Comparison of ENCODE assay signal across 8 mouse cellular contexts in the genomic region with DNA sequence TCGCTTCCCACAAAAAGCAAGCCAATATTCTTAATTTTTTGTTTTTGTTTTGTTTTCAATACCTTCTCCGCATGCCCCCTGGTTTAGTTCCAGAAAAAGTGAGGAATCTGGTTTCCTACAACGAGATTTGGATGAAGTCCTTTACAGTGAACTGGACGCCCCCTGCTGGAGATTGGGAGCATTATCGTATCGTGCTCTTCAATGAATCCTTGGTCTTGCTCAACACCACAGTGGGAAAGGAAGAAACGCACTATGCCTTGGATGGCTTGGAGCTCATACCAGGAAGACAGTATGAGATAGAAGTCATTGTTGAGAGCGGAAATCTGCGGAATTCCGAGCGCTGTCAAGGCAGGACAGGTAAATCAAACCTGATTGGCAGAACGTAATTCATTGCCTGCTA. TPM values are rescaled to one million over a fixed set of nuclear protein-coding genes. Genes with fewer than 3 reads are reported as not detected.
DNase-seq lines count a peak whose midpoint lies in the region; ATAC-seq and TF ChIP-seq lines count a peak whose summit lies in the region.

No protein-coding gene starts in this region.

- H3K9ac ChIP-seq in ES-E14 (ENCODE audit: insufficient read depth, low read depth, low read length, poor library complexity, severe bottlenecking), result no peak overlapping the region
- no peak overlapping the region for H3K9ac ChIP-seq in embryonic facial prominence, embryonic 14.5 days (ENCODE audit: low read depth, low read length)
- H3K9ac ChIP-seq in heart, embryonic 13.5 days, result no peak overlapping the region
- no peak overlapping the region for H3K9ac ChIP-seq in liver, embryonic 14.5 days (replicated peaks)

- peak; percentile 34 for TF ChIP-seq CTCF in bone marrow, adult 2 months (IDR thresholded peaks at IDR 0.05; ENCODE audit: control insufficient read depth, insufficient read depth, low read length)
- peak; percentile 77 for TF ChIP-seq CTCF in liver, embryonic 14.5 days (IDR thresholded peaks at IDR 0.05; ENCODE audit: low read depth)

- H3K36me3 ChIP-seq in ES-E14 (ENCODE audit: control insufficient read depth, insufficient read depth, low read length, poor library complexity, severe bottlenecking), result no peaks in the 10 kb centered on the region
- H3K36me3 ChIP-seq in embryonic facial prominence, embryonic 14.5 days (ENCODE audit: control insufficient read depth, insufficient read depth, low read length), result no peaks in the 10 kb centered on the region
- H3K36me3 ChIP-seq in heart, embryonic 13.5 days, result no peaks in the 10 kb centered on the region; the same call in 1 of the 2 replicates
- no peaks in the 10 kb centered on the region for H3K36me3 ChIP-seq in liver, embryonic 14.5 days (replicated peaks; ENCODE audit: control insufficient read depth, insufficient read depth, low read depth)

- H3K27ac ChIP-seq in ES-E14 (ENCODE audit: insufficient read depth, low read depth, low read length, poor library complexity, severe bottlenecking), result no peak overlapping the region
- H3K27ac ChIP-seq in bone marrow, adult 2 months (ENCODE audit: control insufficient read depth, insufficient read depth, low read depth, low read length, poor library complexity), result no peak overlapping the region
- H3K27ac ChIP-seq in embryonic facial prominence, embryonic 14.5 days (replicated peaks; ENCODE audit: low read depth, low read length), result no peak overlapping the region
- H3K27ac ChIP-seq in heart, embryonic 13.5 days (replicated peaks), result no peak overlapping the region
- H3K27ac ChIP-seq in liver, embryonic 14.5 days, result no peak overlapping the region

- no peaks in the 10 kb centered on the region for H3K9me3 ChIP-seq in ES-E14 (ENCODE audit: control insufficient read depth, insufficient read depth, low read depth, low read length)
- no peaks in the 10 kb centered on the region for H3K9me3 ChIP-seq in embryonic facial prominence, embryonic 14.5 days (ENCODE audit: control insufficient read depth, low read length)
- H3K9me3 ChIP-seq in heart, embryonic 13.5 days, result no peaks in the 10 kb centered on the region
- no peaks in the 10 kb centered on the region for H3K9me3 ChIP-seq in liver, embryonic 14.5 days (ENCODE audit: control insufficient read depth, low read length)

- 0 out of 2 replicates have a peak, but pooled peaks have one; percentile 33 for ATAC-seq in embryonic facial prominence, embryonic 14.5 days (ENCODE audit: low read depth)
- no peak for ATAC-seq in heart, embryonic 13.5 days (ENCODE audit: extremely low read depth, insufficient number of reproducible peaks, low FRiP score, low TSS enrichment)
- ATAC-seq in liver, embryonic 14.5 days (ENCODE audit: insufficient read depth), result no peak

- WGBS in bone marrow, adult 2 months, result 24% methylated on average over 12 of the region's 12 CpGs
- 18% methylated on average over 12 of the region's 12 CpGs for WGBS in embryonic facial prominence, embryonic 14.5 days
- 19% methylated on average over 12 of the region's 12 CpGs for WGBS in heart, embryonic 13.5 days
- 18% methylated on average over 12 of the region's 12 CpGs for WGBS in liver, embryonic 14.5 days (ENCODE audit: insufficient replicate concordance)

- no peak for TF ChIP-seq EP300 in liver, embryonic 14.5 days (IDR thresholded peaks at IDR 0.05; ENCODE audit: low read depth)

- no peaks in the 10 kb centered on the region for H3K27me3 ChIP-seq in embryonic facial prominence, embryonic 14.5 days (replicated peaks; ENCODE audit: control insufficient read depth, insufficient read depth, low read length)
- peaks cover 7% of the 10 kb centered on the region; the same call in 1 of the 2 replicates for H3K27me3 ChIP-seq in heart, embryonic 13.5 days (replicated peaks)
- no peaks in the 10 kb centered on the region; the same call in 1 of the 2 replicates for H3K27me3 ChIP-seq in liver, embryonic 14.5 days (ENCODE audit: control insufficient read depth, insufficient read depth, low read length)

- peak overlapping the region; percentile 47 for H3K4me2 ChIP-seq in embryonic facial prominence, embryonic 14.5 days (ENCODE audit: low read depth, low read length)
- peak overlapping the region; percentile 21; the same call in 1 of the 2 replicates for H3K4me2 ChIP-seq in heart, embryonic 13.5 days
- no peak overlapping the region for H3K4me2 ChIP-seq in liver, embryonic 14.5 days (ENCODE audit: low read depth)

- peak; percentile 77 for DNase-seq in ES-E14 (ENCODE audit: low read depth, low spot score)
- peak; percentile 93 for DNase-seq in embryonic facial prominence, embryonic 14.5 days (ENCODE audit: low spot score)
- peak; percentile 87 to 91 for DNase-seq in kidney, postnatal 36 days
- DNase-seq in liver, embryonic 14.5 days (ENCODE audit: low read depth in 3 of 3, low spot score in 3 of 3), result peak; percentile 26 to 41 (median 31)
- peak; percentile 89 for DNase-seq in retina, embryonic 14.5 days (ENCODE audit: low spot score)
- peak; percentile 66 for DNase-seq in yolk sac, embryonic 10.5 days (ENCODE audit: low spot score)

- H3K4me1 ChIP-seq in ES-E14 (ENCODE audit: control insufficient read depth in 2 of 2, insufficient read depth in 2 of 2, low read length in 2 of 2, poor library complexity in 1 of 2), result no peaks in the 10 kb centered on the region
- H3K4me1 ChIP-seq in bone marrow, adult 2 months (ENCODE audit: control insufficient read depth, insufficient read depth, low read length), result no peaks in the 10 kb centered on the region
- no peaks in the 10 kb centered on the region for H3K4me1 ChIP-seq in embryonic facial prominence, embryonic 14.5 days (ENCODE audit: control insufficient read depth, insufficient read depth, low read length)
- peaks cover 3% of the 10 kb centered on the region; the same call in 1 of the 2 replicates for H3K4me1 ChIP-seq in heart, embryonic 13.5 days
- no peaks in the 10 kb centered on the region for H3K4me1 ChIP-seq in liver, embryonic 14.5 days (replicated peaks; ENCODE audit: control insufficient read depth in 2 of 2, insufficient read depth in 2 of 2, low read length in 1 of 2)

- TF ChIP-seq POLR2A in bone marrow, adult 2 months (IDR thresholded peaks at IDR 0.05; ENCODE audit: borderline replicate concordance, control insufficient read depth, low read depth, low read length), result no peak

- in situ Hi-C loops in ES-E14 (cut with MboI; ENCODE audit: low sequenced_read_pairs in 2 of 2, unreplicated experiment in 2 of 2), result no loop called here

- H3K4me3 ChIP-seq in ES-E14 (ENCODE audit: insufficient read depth in 1 of 2, low read depth in 1 of 2, low read length in 2 of 2, poor library complexity in 1 of 2, severe bottlenecking in 1 of 2), result no peak overlapping the region
- H3K4me3 ChIP-seq in bone marrow, adult 2 months (replicated peaks; ENCODE audit: control insufficient read depth, low read depth, low read length), result no peak overlapping the region
- peak overlapping the region; percentile 22 for H3K4me3 ChIP-seq in embryonic facial prominence, embryonic 14.5 days (ENCODE audit: low read depth, low read length)
- no peak overlapping the region for H3K4me3 ChIP-seq in heart, embryonic 13.5 days
- no peak overlapping the region for H3K4me3 ChIP-seq in liver, embryonic 14.5 days (ENCODE audit: insufficient read depth in 1 of 2, low read depth in 2 of 2, low read length in 2 of 2)

TF ChIP-seq in ES-E14, 5 proteins besides CTCF, POLR2A, EP300 and RAD21:
- TF ChIP-seq ZNF384 (IDR thresholded peaks at IDR 0.05; ENCODE audit: low read depth, low read length), result no peak
- TF ChIP-seq HCFC1 (IDR thresholded peaks at IDR 0.05; ENCODE audit: borderline replicate concordance, insufficient read depth, low read length), result no peak
- no peak for TF ChIP-seq CHD2 (IDR thresholded peaks at IDR 0.05; ENCODE audit: low read depth, low read length)
- no peak for TF ChIP-seq MAFK (IDR thresholded peaks at IDR 0.05; ENCODE audit: insufficient read depth, low read depth, low read length)
- TF ChIP-seq ZC3H11A (IDR thresholded peaks at IDR 0.05; ENCODE audit: borderline replicate concordance, low read depth, low read length), result peak; percentile 78

RNA-seq across cellular contexts. Expression of gene Ptprb, which starts 43.9 kb away (rescaled TPM):
- total RNA-seq in ES-E14 (2012; rRNA removed), result 0.16 and 0.62 TPM in 2 replicates
- polyA plus RNA-seq in bone marrow, adult 2 months (2011; ENCODE audit: insufficient read depth, insufficient read length, low replicate concordance, missing spikeins), result 1.8 and 2.8 TPM in 2 replicates
- 3.8 and 4.1 TPM in 2 replicates for polyA plus RNA-seq in embryonic facial prominence, embryonic 14.5 days (2014; fragmentation: Nextera tagmentation; extraction: Ambion mirVana)
- polyA plus RNA-seq in heart, embryonic 13.5 days (2015; fragmentation: Nextera tagmentation; extraction: Ambion mirVana), result 5.4 and 6.4 TPM in 2 replicates
- 0.52 and 0.71 TPM in 2 replicates for polyA plus RNA-seq in liver, embryonic 14.5 days (2012; rRNA removed)
- 0.72 and 1.0 TPM in 2 replicates for polyA plus RNA-seq in liver, embryonic 14.5 days (2014; fragmentation: Nextera tagmentation; extraction: Ambion mirVana)

Comparison
In these comparisons a context has a peak if more than half of its experiments do, and no peak if none do; other contexts are left out.
1. DNase-seq: peak in every context shown above with its lines; median percentile 93 in embryonic facial prominence, embryonic 14.5 days; 89 in kidney, postnatal 36 days; 89 in retina, embryonic 14.5 days; 77 in ES-E14; 66 in yolk sac, embryonic 10.5 days; 31 in liver, embryonic 14.5 days.